Mouse (Mus musculus) embryonic facial prominence, embryonic 11.5 days (tissue): ENCODE data around the gene Skap1. TPM values are rescaled to one million over a fixed set of nuclear protein-coding genes. Genes with fewer than 3 reads are reported as not detected.

Experiments used
- ATAC-seq: fragments of 200-750 bp; cut with Nextera tagmentation; replicated peaks from 2 replicates; pipeline ENCODE4 v1.8.0; 2017; ENCODE audit warnings: low read depth; ENCODE audit not compliant: insufficient number of reproducible peaks, low FRiP score, low TSS enrichment
- DNase-seq: peaks from one replicate; pipeline ENCODE4 v3.0.0-alpha.2; 2015; ENCODE audit warnings: low spot score
- H3K27ac ChIP-seq: fragments of 300-500 bp; sonication (generic); replicated peaks from 2 replicates; pipeline ENCODE4 v1.5.1; 2014; ENCODE audit warnings: mild to moderate bottlenecking, low read depth, low read length, control low read depth
- H3K27me3 ChIP-seq: fragments of 300-500 bp; sonication (generic); 2 replicates; pipeline ENCODE4 v1.6.1; 2014; ENCODE audit warnings: mild to moderate bottlenecking, low read length, moderate library complexity, mixed read lengths; ENCODE audit not compliant: control insufficient read depth, insufficient read depth
- H3K36me3 ChIP-seq: fragments of 300-500 bp; sonication (generic); replicated peaks from 2 replicates; pipeline ENCODE4 v1.6.1; 2014; ENCODE audit warnings: low read depth, mild to moderate bottlenecking, low read length, moderate library complexity, mixed read lengths; ENCODE audit not compliant: control insufficient read depth, insufficient read depth
- H3K4me1 ChIP-seq: fragments of 300-500 bp; sonication (generic); 2 replicates; pipeline ENCODE4 v1.6.1; 2014; ENCODE audit warnings: low read length, mixed read lengths; ENCODE audit not compliant: control insufficient read depth, insufficient read depth
- H3K4me2 ChIP-seq: fragments of 300-500 bp; sonication (generic); 2 replicates; pipeline ENCODE4 v1.6.1; 2014; ENCODE audit warnings: low read depth, mild to moderate bottlenecking, control low read depth, low read length, moderate library complexity
- H3K4me3 ChIP-seq: fragments of 300-500 bp; sonication (generic); 2 replicates; pipeline ENCODE4 v1.5.1; 2014; ENCODE audit warnings: low read depth, low read length, control low read depth
- H3K9ac ChIP-seq: fragments of 300-500 bp; sonication (generic); replicated peaks from 2 replicates; pipeline ENCODE4 v1.6.1; 2014; ENCODE audit warnings: mild to moderate bottlenecking, control low read depth, low read length
- H3K9me3 ChIP-seq: fragments of 300-500 bp; sonication (generic); replicated peaks from 2 replicates; pipeline ENCODE4 v1.6.1; 2016; ENCODE audit warnings: mild to moderate bottlenecking, low read length, inconsistent platforms, mixed read lengths; ENCODE audit not compliant: control insufficient read depth
- WGBS: fragments of 180-500 bp; shearing (Covaris S2); extraction: QIAGEN DNeasy Blood & Tissue Kit; methylation state at CpG from one replicate; pipeline ENCODE4 v1.1.7; 2014; 5-methylcytosine and 5-hydroxymethylcytosine counted together
- polyA plus RNA-seq: library from polyadenylated mRNA; unstranded; fragments of >200 nt; fragmentation: Nextera tagmentation; extraction: Ambion mirVana; gene quantifications from 2 replicates; pipeline ENCODE4 v1.2.1, GENCODE M21; 2014

Gene Skap1
- polyA plus RNA-seq, 1 experiment from 2014 or later, result 0.43 TPM

- 79% methylated on average over 5 of the region's 5 CpGs for WGBS
- Histone ChIP-seq H3K27ac (no peak overlapping the region), H3K36me3 (no peaks in the 10 kb centered on the region), H3K9ac (no peak overlapping the region), H3K4me2 (no peak overlapping the region), H3K9me3 (no peaks in the 10 kb centered on the region), H3K4me3 (no peak overlapping the region), H3K27me3 (no peaks in the 10 kb centered on the region), H3K4me1 (no peaks in the 10 kb centered on the region)
- DNase-seq (no peak), ATAC-seq (no peak)
Observed at GRCm38 (mm10) chr11:96505841-96506240, 41.4 kb downstream of the Skap1 start.

GRCm38 (mm10) chr11:96515164-96515563 lies 50.8 kb downstream of the Skap1 start:
- 88% methylated on average over 3 of the region's 3 CpGs for WGBS

GRCm38 (mm10) chr11:96524541-96524940 lies 60.1 kb downstream of the Skap1 start:
- no peaks in the 10 kb centered on the region for H3K36me3 ChIP-seq
- H3K27ac ChIP-seq, result no peak overlapping the region
- no peak overlapping the region for H3K4me2 ChIP-seq
- H3K4me1 ChIP-seq, result no peaks in the 10 kb centered on the region
- H3K27me3 ChIP-seq, result no peaks in the 10 kb centered on the region
- H3K4me3 ChIP-seq, result no peak overlapping the region
- H3K9ac ChIP-seq, result no peak overlapping the region
- H3K9me3 ChIP-seq, result no peaks in the 10 kb centered on the region
- ATAC-seq (no peak), DNase-seq (peak; percentile 8)
- WGBS, result 70% methylated on average over 6 of the region's 6 CpGs

More at GRCm38 (mm10) chr11:96515164-96515563, 50.8 kb downstream of the Skap1 start:
- no peak overlapping the region for H3K9ac ChIP-seq
- no peak overlapping the region for H3K27ac ChIP-seq
- H3K4me2 ChIP-seq, result no peak overlapping the region
- DNase-seq (no peak), ATAC-seq (no peak)
- H3K9me3 ChIP-seq, result no peaks in the 10 kb centered on the region
- H3K36me3 ChIP-seq, result no peaks in the 10 kb centered on the region
- no peak overlapping the region for H3K4me3 ChIP-seq
- H3K4me1 ChIP-seq, result no peaks in the 10 kb centered on the region
- no peaks in the 10 kb centered on the region for H3K27me3 ChIP-seq

- DNase-seq (no peak), ATAC-seq (no peak)
- Histone ChIP-seq H3K36me3 (no peaks in the 10 kb centered on the region), H3K4me2 (no peak overlapping the region), H3K27me3 (no peaks in the 10 kb centered on the region), H3K27ac (no peak overlapping the region), H3K4me3 (no peak overlapping the region), H3K4me1 (no peaks in the 10 kb centered on the region), H3K9me3 (no peaks in the 10 kb centered on the region), H3K9ac (no peak overlapping the region)
- 87% methylated on average over 16 of the region's 16 CpGs for WGBS
Observed at GRCm38 (mm10) chr11:96526137-96526621, 61.8 kb downstream of the Skap1 start.

- Histone ChIP-seq H3K36me3 (no peaks in the 10 kb centered on the region), H3K27me3 (no peaks in the 10 kb centered on the region), H3K4me3 (no peak overlapping the region), H3K4me1 (no peaks in the 10 kb centered on the region), H3K27ac (no peak overlapping the region), H3K4me2 (no peak overlapping the region), H3K9ac (no peak overlapping the region), H3K9me3 (no peaks in the 10 kb centered on the region)
- WGBS, result 77% methylated on average over 13 of the region's 13 CpGs
- no peak for DNase-seq
- ATAC-seq, result no peak
Observed at GRCm38 (mm10) chr11:96531757-96532433, 67.5 kb downstream of the Skap1 start.

GRCm38 (mm10) chr11:96534531-96534930 lies 70.1 kb downstream of the Skap1 start:
- Histone ChIP-seq H3K9ac (no peak overlapping the region), H3K27ac (no peak overlapping the region), H3K4me3 (no peak overlapping the region), H3K27me3 (no peaks in the 10 kb centered on the region), H3K4me2 (no peak overlapping the region), H3K36me3 (no peaks in the 10 kb centered on the region), H3K4me1 (no peaks in the 10 kb centered on the region), H3K9me3 (no peaks in the 10 kb centered on the region)
- ATAC-seq, result no peak
- DNase-seq, result no peak
- 72% methylated on average over 2 of the region's 2 CpGs for WGBS

- Histone ChIP-seq H3K27ac (no peak overlapping the region), H3K27me3 (no peaks in the 10 kb centered on the region), H3K4me3 (no peak overlapping the region), H3K9me3 (no peaks in the 10 kb centered on the region), H3K36me3 (no peaks in the 10 kb centered on the region), H3K4me1 (no peaks in the 10 kb centered on the region), H3K4me2 (no peak overlapping the region), H3K9ac (no peak overlapping the region)
- 20% methylated on average over 5 of the region's 5 CpGs for WGBS
- DNase-seq (peak; percentile 78), ATAC-seq (no peak)
Observed at GRCm38 (mm10) chr11:96536146-96536545, 71.8 kb downstream of the Skap1 start.

- no peak overlapping the region for H3K27ac ChIP-seq
- H3K4me1 ChIP-seq, result no peaks in the 10 kb centered on the region
- no peaks in the 10 kb centered on the region for H3K36me3 ChIP-seq
- H3K4me2 ChIP-seq, result no peak overlapping the region
- no peaks in the 10 kb centered on the region for H3K27me3 ChIP-seq
- WGBS, result 78% methylated on average over 7 of the region's 7 CpGs
- DNase-seq, result no peak
- H3K4me3 ChIP-seq, result no peak overlapping the region
- ATAC-seq, result no peak
- no peak overlapping the region for H3K9ac ChIP-seq
- H3K9me3 ChIP-seq, result no peaks in the 10 kb centered on the region
Observed at GRCm38 (mm10) chr11:96542003-96542402, 77.6 kb downstream of the Skap1 start.
